Mouse (Mus musculus) C2C12 (cell line): ENCODE data around the gene Hip1.

ENCODE experiments used
- CTCF ChIP-seq: IDR thresholded peaks from one replicate; pipeline ENCODE4 v1.5.1; 2011; ENCODE audit not compliant: control insufficient read depth, insufficient read depth, insufficient read length
- MAX ChIP-seq: IDR thresholded peaks from one replicate; pipeline ENCODE4 v1.6.1; 2011; ENCODE audit warnings: mild to moderate bottlenecking, control low read depth
- MYOD1 ChIP-seq: IDR thresholded peaks from one replicate; pipeline ENCODE4 v1.6.1; 2011; ENCODE audit warnings: low read depth; ENCODE audit not compliant: control insufficient read depth, insufficient read length
- MYOG ChIP-seq: IDR thresholded peaks from one replicate; pipeline ENCODE4 v1.6.1; 2011; ENCODE audit not compliant: control insufficient read depth, insufficient read length; ENCODE audit errors: extremely low read depth
- USF1 ChIP-seq: IDR thresholded peaks from one replicate; pipeline ENCODE4 v1.6.1; 2011; ENCODE audit warnings: low read depth, mild to moderate bottlenecking, control low read depth, moderate library complexity

- no peak for TF ChIP-seq CTCF
- no peak for TF ChIP-seq MAX
- no peak for TF ChIP-seq MYOD1
- no peak for TF ChIP-seq MYOG
- TF ChIP-seq USF1 = no peak
Measured at GRCm38 (mm10) chr5:135362572-135362971, 182.3 kb downstream of the Hip1 start.
